Mouse (Mus musculus): ENCODE measurements around the gene Cxcl16.
"Not testable (repeated sequence)": the region's sequence is repeated elsewhere in the genome, so short reads cannot be mapped to it uniquely, and the experiment has no call there.

The Cxcl16 gene

GRCm38 (mm10) chr11:70453261-70454044, 6.3 kb downstream of the Cxcl16 start:
- no peak for DNase-seq (ENCODE audit: low spot score in 2 of 2)

GRCm38 (mm10) chr11:70451797-70452498, 7.8 kb downstream of the Cxcl16 start, which contains the start of gene Med11:
Gene Med11 (plus strand): TSS chr11:70451919.
- DNase-seq (ENCODE audit: low spot score in 2 of 2): peak; percentile 95 to 96

GRCm38 (mm10) chr11:70450926-70451325, 8.9 kb downstream of the Cxcl16 start:
- no peak for DNase-seq (ENCODE audit: low spot score in 2 of 2)

GRCm38 (mm10) chr11:70447373-70447772, 12.4 kb downstream of the Cxcl16 start:
- no peak for DNase-seq (ENCODE audit: low spot score in 2 of 2)

- DNase-seq (ENCODE audit: low spot score in 2 of 2): no peak
These were observed 13.0 kb downstream of the Cxcl16 start for GRCm38 (mm10) chr11:70446756-70447155.

- DNase-seq (ENCODE audit: low spot score in 2 of 2): no peak
These were observed 15.1 kb downstream of the Cxcl16 start for GRCm38 (mm10) chr11:70444667-70445066.

GRCm38 (mm10) chr11:70443964-70444363, 15.8 kb downstream of the Cxcl16 start:
- DNase-seq (ENCODE audit: low spot score in 2 of 2): no peak

GRCm38 (mm10) chr11:70441882-70442281, 17.9 kb downstream of the Cxcl16 start:
- DNase-seq (ENCODE audit: low spot score in 2 of 2): no peak

GRCm38 (mm10) chr11:70440637-70441036, 19.1 kb downstream of the Cxcl16 start:
- DNase-seq (ENCODE audit: low spot score in 2 of 2): no peak

- no peak for DNase-seq (ENCODE audit: low spot score in 2 of 2)
These were observed 20.9 kb downstream of the Cxcl16 start for GRCm38 (mm10) chr11:70438728-70439374.

- DNase-seq (ENCODE audit: low spot score in 2 of 2): no peak
These were observed 22.4 kb downstream of the Cxcl16 start for GRCm38 (mm10) chr11:70437426-70437825.

- no peak for DNase-seq (ENCODE audit: low spot score in 2 of 2)
These were observed 24.3 kb downstream of the Cxcl16 start for GRCm38 (mm10) chr11:70435476-70435875.

- DNase-seq (ENCODE audit: low spot score in 2 of 2): no peak
These were observed 25.8 kb downstream of the Cxcl16 start for GRCm38 (mm10) chr11:70433951-70434350.

- DNase-seq (ENCODE audit: low spot score in 2 of 2): no peak
These were observed 26.2 kb downstream of the Cxcl16 start for GRCm38 (mm10) chr11:70433569-70433943.

GRCm38 (mm10) chr11:70432895-70433568, 26.8 kb downstream of the Cxcl16 start:
- peak; percentile 57 to 62 for DNase-seq (ENCODE audit: low spot score in 2 of 2)

GRCm38 (mm10) chr11:70432048-70432894, 27.5 kb downstream of the Cxcl16 start, which contains the start of gene Arrb2:
Gene Arrb2 (plus strand): TSS chr11:70432635.
- DNase-seq (ENCODE audit: low spot score in 2 of 2): peak; percentile 97 to 99

- DNase-seq (ENCODE audit: low spot score in 2 of 2): no peak
These were observed 28.2 kb downstream of the Cxcl16 start for GRCm38 (mm10) chr11:70431574-70431973.

- DNase-seq (ENCODE audit: low spot score in 2 of 2): not testable (repeated sequence)
These were observed 33.2 kb downstream of the Cxcl16 start for GRCm38 (mm10) chr11:70426598-70426997.

- no peak for DNase-seq (ENCODE audit: low spot score in 2 of 2)
These were observed 40.3 kb downstream of the Cxcl16 start for GRCm38 (mm10) chr11:70419486-70419885.

- no peak for DNase-seq (ENCODE audit: low spot score in 2 of 2)
These were observed 41.6 kb downstream of the Cxcl16 start for GRCm38 (mm10) chr11:70418199-70418598.

- DNase-seq (ENCODE audit: low spot score in 2 of 2): peak; percentile 71 to 78
These were observed 45.8 kb downstream of the Cxcl16 start for GRCm38 (mm10) chr11:70413961-70414360.
